Mouse (Mus musculus): ENCODE measurements around the gene Synrg. TPM values are rescaled to one million over a fixed set of nuclear protein-coding genes. Genes with fewer than 3 reads are reported as not detected.

Gene Synrg
- polyA plus RNA-seq, 1 experiment from 2014 or later: 21.5 TPM

DNA sequence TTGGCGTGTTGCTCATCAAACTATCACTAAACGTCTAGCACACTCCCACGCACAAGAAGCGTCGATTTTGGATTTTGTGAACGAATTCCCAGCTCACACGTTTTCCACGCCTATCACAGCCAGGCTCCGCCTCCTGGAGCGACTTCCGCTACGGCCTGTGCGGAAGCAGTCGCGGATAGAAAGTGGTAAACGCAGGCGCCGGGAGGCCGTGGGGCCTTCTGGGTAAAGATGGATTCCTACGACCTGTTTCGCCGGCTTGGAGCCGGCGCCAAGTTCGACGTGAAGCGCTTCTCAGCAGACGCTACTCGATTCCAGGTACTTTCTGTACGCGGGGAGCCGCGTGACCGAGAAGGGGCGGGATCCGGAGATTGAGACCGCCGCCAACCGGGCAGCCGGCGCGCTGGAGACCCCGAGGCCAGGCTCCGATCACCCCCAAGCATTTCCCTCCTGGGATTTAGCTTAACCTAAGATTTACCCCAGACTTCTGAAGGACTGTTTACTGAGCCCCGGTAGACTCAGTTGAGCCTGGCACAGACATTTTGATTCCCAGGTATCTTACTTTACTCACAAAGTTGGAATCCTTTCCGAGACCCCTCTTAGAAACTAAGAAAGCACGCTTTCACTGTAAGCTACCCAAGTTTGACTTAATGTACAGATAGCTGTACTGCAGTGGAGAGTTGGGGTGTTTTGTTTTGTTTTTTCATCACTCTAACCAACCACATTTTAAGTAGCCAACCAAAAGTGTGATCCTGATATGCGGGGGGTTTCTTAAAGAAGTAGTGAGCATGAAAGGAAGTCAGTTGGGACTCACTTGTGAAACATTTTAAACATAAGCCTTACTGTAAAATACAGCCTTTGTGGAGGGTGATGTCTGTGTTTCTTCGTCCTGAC lies 22.0 kb upstream of the Synrg start, which contains the start of gene Ddx52:
TSS of gene Ddx52 (plus strand) at position 113 of the 891 bp plus-strand sequence.
- H3K36me3 ChIP-seq (ENCODE audit: control insufficient read depth, insufficient read depth, low read length): 0 out of 2 replicates have a peak, but pooled peaks cover 7% of the 10 kb centered on the region
- DNase-seq (ENCODE audit: low spot score) (peak; percentile 92), ATAC-seq (ENCODE audit: low FRiP score) (peak; percentile 85)
- peak within 1 kb of the TSS; percentile 72 for H3K9ac ChIP-seq (ENCODE audit: low read depth, low read length)
- H3K9me3 ChIP-seq (ENCODE audit: control insufficient read depth, low read length): no peaks in the 10 kb centered on the region
- H3K27ac ChIP-seq (ENCODE audit: low read depth, low read length): no peak within 1 kb of the TSS; the same call in 1 of the 2 replicates
- H3K27me3 ChIP-seq (ENCODE audit: control insufficient read depth, insufficient read depth, low read length): no peaks in the 10 kb centered on the region
- H3K4me3 ChIP-seq (ENCODE audit: low read depth, low read length): peak within 1 kb of the TSS; percentile 63
- H3K4me1 ChIP-seq (replicated peaks; ENCODE audit: control insufficient read depth, insufficient read depth, low read length): no peaks in the 10 kb centered on the region
- H3K4me2 ChIP-seq (replicated peaks; ENCODE audit: low read depth, low read length): peak within 1 kb of the TSS; percentile 38
- 2% methylated on average over 49 of the region's 49 CpGs for WGBS

DNA sequence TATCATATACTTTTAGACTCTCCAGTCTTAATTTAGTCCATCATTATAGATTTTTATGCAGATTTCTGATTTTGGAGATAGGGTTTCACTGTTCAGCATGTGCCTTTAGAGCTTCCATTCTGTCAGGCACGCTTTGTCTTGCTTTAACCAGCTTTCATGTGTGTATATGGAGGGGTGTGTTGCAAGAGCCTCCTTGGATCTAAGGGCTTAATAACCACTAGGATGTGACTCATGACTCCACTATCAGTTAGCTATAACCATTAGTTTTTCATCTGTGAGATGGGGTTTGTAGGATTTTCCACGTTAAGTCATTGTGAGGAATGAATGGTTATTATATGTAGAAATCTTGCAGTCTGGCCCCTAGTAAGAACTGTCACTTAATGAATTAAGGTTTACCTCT lies 7.4 kb upstream of the Synrg start:
- H3K27me3 ChIP-seq (ENCODE audit: control insufficient read depth, insufficient read depth, low read length): no peaks in the 10 kb centered on the region
- no peak overlapping the region for H3K4me2 ChIP-seq (replicated peaks; ENCODE audit: low read depth, low read length)
- H3K27ac ChIP-seq (ENCODE audit: low read depth, low read length): no peak overlapping the region
- ATAC-seq (ENCODE audit: low FRiP score): no peak
- peaks cover 14% of the 10 kb centered on the region for H3K36me3 ChIP-seq (ENCODE audit: control insufficient read depth, insufficient read depth, low read length)
- no peaks in the 10 kb centered on the region for H3K4me1 ChIP-seq (replicated peaks; ENCODE audit: control insufficient read depth, insufficient read depth, low read length)
- H3K4me3 ChIP-seq (ENCODE audit: low read depth, low read length): no peak overlapping the region
- 94% methylated on average over 2 of the region's 2 CpGs for WGBS
- H3K9me3 ChIP-seq (ENCODE audit: control insufficient read depth, low read length): no peaks in the 10 kb centered on the region
- DNase-seq (ENCODE audit: low spot score): no peak
- no peak overlapping the region for H3K9ac ChIP-seq (ENCODE audit: low read depth, low read length)

GRCm38 (mm10) chr11:83961983-83962382 lies 2.2 kb upstream of the Synrg start:
- H3K9ac ChIP-seq (ENCODE audit: low read depth, low read length): no peak overlapping the region
- no peaks in the 10 kb centered on the region for H3K4me1 ChIP-seq (replicated peaks; ENCODE audit: control insufficient read depth, insufficient read depth, low read length)
- H3K4me2 ChIP-seq (replicated peaks; ENCODE audit: low read depth, low read length): no peak overlapping the region
- DNase-seq (ENCODE audit: low spot score): no peak
- H3K27ac ChIP-seq (ENCODE audit: low read depth, low read length): no peak overlapping the region
- no peak overlapping the region for H3K4me3 ChIP-seq (ENCODE audit: low read depth, low read length)
- no peaks in the 10 kb centered on the region for H3K27me3 ChIP-seq (ENCODE audit: control insufficient read depth, insufficient read depth, low read length)
- ATAC-seq (ENCODE audit: low FRiP score): no peak
- WGBS: 87% methylated on average over 3 of the region's 3 CpGs
- no peaks in the 10 kb centered on the region for H3K9me3 ChIP-seq (ENCODE audit: control insufficient read depth, low read length)
- peaks cover 3% of the 10 kb centered on the region; the same call in 1 of the 2 replicates for H3K36me3 ChIP-seq (ENCODE audit: control insufficient read depth, insufficient read depth, low read length)

DNA sequence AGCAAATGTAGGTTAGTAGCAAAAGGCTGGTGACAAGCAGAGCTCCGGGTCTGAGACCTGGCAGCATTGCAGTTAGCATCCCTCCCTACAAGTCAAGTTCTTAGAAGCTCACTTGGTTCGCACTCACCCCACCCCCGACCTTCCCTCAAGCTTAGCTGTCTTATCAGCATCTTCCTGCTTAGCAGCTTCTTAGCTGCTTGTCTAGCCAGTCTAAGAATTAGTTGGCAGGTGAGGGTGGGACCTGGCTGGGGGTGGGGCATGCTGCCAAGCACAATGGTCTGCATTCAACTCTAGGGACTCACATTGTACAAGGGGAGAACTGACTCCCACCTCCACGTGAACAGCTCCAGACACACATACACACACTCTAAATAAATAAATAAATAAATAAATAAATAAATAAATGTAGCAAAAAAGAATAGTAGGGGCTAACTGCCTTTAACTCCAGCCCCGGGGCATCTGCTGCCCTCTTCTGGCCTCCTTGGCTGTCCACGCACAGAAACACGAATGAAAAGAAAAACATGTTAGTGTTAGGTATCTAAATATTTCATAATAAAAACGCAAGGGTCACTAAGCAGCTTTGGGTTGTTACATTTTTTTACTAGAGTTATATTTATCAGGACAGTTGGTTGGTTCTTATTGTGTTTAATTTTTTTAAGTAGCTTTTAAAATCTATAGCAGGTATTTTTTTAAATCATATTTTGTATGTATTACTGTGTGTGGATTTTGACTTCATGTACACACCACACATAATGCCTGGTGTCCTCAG lies 3.4 kb downstream of the Synrg start:
- DNase-seq (ENCODE audit: low spot score) (no peak), ATAC-seq (ENCODE audit: low FRiP score) (no peak)
- Histone ChIP-seq H3K4me1 (replicated peaks; ENCODE audit: control insufficient read depth, insufficient read depth, low read length) (no peaks in the 10 kb centered on the region; the same call in 1 of the 2 replicates), H3K36me3 (ENCODE audit: control insufficient read depth, insufficient read depth, low read length) (no peaks in the 10 kb centered on the region; the same call in 1 of the 2 replicates), H3K27ac (ENCODE audit: low read depth, low read length) (no peak overlapping the region), H3K9me3 (ENCODE audit: control insufficient read depth, low read length) (no peaks in the 10 kb centered on the region), H3K4me2 (replicated peaks; ENCODE audit: low read depth, low read length) (no peak overlapping the region), H3K27me3 (ENCODE audit: control insufficient read depth, insufficient read depth, low read length) (no peaks in the 10 kb centered on the region), H3K9ac (ENCODE audit: low read depth, low read length) (no peak overlapping the region), H3K4me3 (ENCODE audit: low read depth, low read length) (no peak overlapping the region)
- 58% methylated on average over 8 of the region's 8 CpGs for WGBS

- Histone ChIP-seq H3K9ac (ENCODE audit: low read depth, low read length) (no peak overlapping the region), H3K4me1 (replicated peaks; ENCODE audit: control insufficient read depth, insufficient read depth, low read length) (no peaks in the 10 kb centered on the region; the same call in 1 of the 2 replicates), H3K27me3 (ENCODE audit: control insufficient read depth, insufficient read depth, low read length) (no peaks in the 10 kb centered on the region), H3K4me2 (replicated peaks; ENCODE audit: low read depth, low read length) (no peak overlapping the region), H3K9me3 (ENCODE audit: control insufficient read depth, low read length) (no peaks in the 10 kb centered on the region), H3K4me3 (ENCODE audit: low read depth, low read length) (no peak overlapping the region), H3K36me3 (ENCODE audit: control insufficient read depth, insufficient read depth, low read length) (no peaks in the 10 kb centered on the region), H3K27ac (ENCODE audit: low read depth, low read length) (no peak overlapping the region)
- DNase-seq (ENCODE audit: low spot score) (no peak), ATAC-seq (ENCODE audit: low FRiP score) (no peak)
- 82% methylated on average over 6 of the region's 6 CpGs for WGBS
Observed at GRCm38 (mm10) chr11:83968205-83968575, 4.0 kb downstream of the Synrg start.

DNA sequence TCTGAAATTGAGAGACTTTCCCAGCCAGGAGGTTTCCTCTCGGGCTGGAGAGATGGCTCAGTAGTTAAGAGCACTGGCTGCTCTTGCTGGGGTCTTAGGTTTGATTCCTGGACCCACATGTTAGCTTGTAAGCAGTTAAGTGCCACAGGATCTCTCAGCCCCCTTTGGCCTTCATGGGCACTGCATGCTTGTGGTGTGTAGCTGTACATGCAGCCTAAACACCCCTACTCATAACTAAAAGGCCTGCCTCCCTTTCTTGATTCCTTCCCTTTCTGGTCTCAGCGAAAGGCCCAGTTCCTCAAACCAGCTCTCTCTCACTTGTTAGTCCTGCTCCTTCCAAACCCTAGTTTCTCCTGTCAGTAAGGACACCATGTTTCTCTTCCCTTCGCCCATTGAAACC lies 4.8 kb downstream of the Synrg start:
- no peak for ATAC-seq (ENCODE audit: low FRiP score)

DNA sequence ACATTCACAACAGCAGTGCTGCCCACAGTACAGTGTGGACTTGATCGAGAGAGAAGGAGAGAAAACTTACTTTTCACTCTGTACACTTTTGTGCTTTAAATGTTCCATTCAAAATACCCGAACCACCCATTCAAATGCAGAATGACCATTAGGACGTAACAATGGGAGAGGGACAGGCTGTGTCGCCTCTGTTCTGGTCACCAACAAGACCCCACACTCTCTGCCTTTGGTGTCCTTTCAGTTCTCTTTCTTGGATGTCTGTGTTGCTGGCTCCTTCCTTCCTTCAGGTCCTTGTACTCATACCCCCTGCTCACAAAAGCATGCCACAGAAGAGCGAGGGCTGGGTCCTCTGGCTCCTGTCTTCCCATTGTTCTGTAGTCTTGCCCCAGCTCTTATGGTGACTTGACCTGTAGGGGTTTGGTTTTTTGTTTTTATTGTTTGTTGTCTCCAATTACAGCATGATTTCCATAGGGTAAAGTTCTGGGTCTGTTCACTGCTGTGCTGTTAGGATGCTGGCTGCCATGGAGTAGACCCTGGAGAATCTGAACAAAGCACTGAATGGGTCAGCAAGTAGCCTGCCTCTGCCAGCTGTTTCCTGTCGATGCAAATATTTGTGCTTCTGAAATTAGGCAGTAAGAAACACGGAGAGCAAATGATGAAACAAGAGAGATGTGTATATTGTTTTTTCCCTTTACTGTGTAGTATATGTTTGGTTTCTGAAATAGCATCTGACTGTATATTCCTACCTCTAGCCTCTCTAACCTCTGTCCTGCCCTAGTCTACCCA lies 10.5 kb downstream of the Synrg start:
- Histone ChIP-seq H3K27ac (ENCODE audit: low read depth, low read length) (no peak overlapping the region; the same call in 1 of the 2 replicates), H3K4me3 (ENCODE audit: low read depth, low read length) (no peak overlapping the region), H3K9me3 (ENCODE audit: control insufficient read depth, low read length) (no peaks in the 10 kb centered on the region), H3K4me2 (replicated peaks; ENCODE audit: low read depth, low read length) (no peak overlapping the region), H3K27me3 (ENCODE audit: control insufficient read depth, insufficient read depth, low read length) (no peaks in the 10 kb centered on the region), H3K4me1 (replicated peaks; ENCODE audit: control insufficient read depth, insufficient read depth, low read length) (no peaks in the 10 kb centered on the region), H3K36me3 (ENCODE audit: control insufficient read depth, insufficient read depth, low read length) (peaks cover 6% of the 10 kb centered on the region), H3K9ac (ENCODE audit: low read depth, low read length) (no peak overlapping the region)
- WGBS: 43% methylated on average over 7 of the region's 7 CpGs
- ATAC-seq (ENCODE audit: low FRiP score): no peak
- no peak for DNase-seq (ENCODE audit: low spot score)

More for the DNA sequence above, 4.8 kb downstream of the Synrg start:
- H3K36me3 ChIP-seq (ENCODE audit: control insufficient read depth, insufficient read depth, low read length): no peaks in the 10 kb centered on the region
- 96% methylated on average over 3 of the region's 3 CpGs for WGBS
- H3K4me1 ChIP-seq (replicated peaks; ENCODE audit: control insufficient read depth, insufficient read depth, low read length): no peaks in the 10 kb centered on the region; the same call in 1 of the 2 replicates
- H3K4me3 ChIP-seq (ENCODE audit: low read depth, low read length): no peak overlapping the region
- no peak for DNase-seq (ENCODE audit: low spot score)
- no peak overlapping the region for H3K27ac ChIP-seq (ENCODE audit: low read depth, low read length)
- no peak overlapping the region for H3K9ac ChIP-seq (ENCODE audit: low read depth, low read length)
- no peaks in the 10 kb centered on the region for H3K27me3 ChIP-seq (ENCODE audit: control insufficient read depth, insufficient read depth, low read length)
- H3K4me2 ChIP-seq (replicated peaks; ENCODE audit: low read depth, low read length): no peak overlapping the region
- H3K9me3 ChIP-seq (ENCODE audit: control insufficient read depth, low read length): no peaks in the 10 kb centered on the region

- Histone ChIP-seq H3K4me2 (replicated peaks; ENCODE audit: low read depth, low read length) (no peak overlapping the region), H3K27ac (ENCODE audit: low read depth, low read length) (no peak overlapping the region), H3K4me3 (ENCODE audit: low read depth, low read length) (no peak overlapping the region), H3K4me1 (replicated peaks; ENCODE audit: control insufficient read depth, insufficient read depth, low read length) (no peaks in the 10 kb centered on the region), H3K36me3 (ENCODE audit: control insufficient read depth, insufficient read depth, low read length) (peaks cover 7% of the 10 kb centered on the region), H3K27me3 (ENCODE audit: control insufficient read depth, insufficient read depth, low read length) (no peaks in the 10 kb centered on the region), H3K9ac (ENCODE audit: low read depth, low read length) (no peak overlapping the region), H3K9me3 (ENCODE audit: control insufficient read depth, low read length) (no peaks in the 10 kb centered on the region)
- no peak for DNase-seq (ENCODE audit: low spot score)
- no peak for ATAC-seq (ENCODE audit: low FRiP score)
- WGBS: 94% methylated on average over 1 of the region's 1 CpGs
Observed at GRCm38 (mm10) chr11:83975488-83975887, 11.3 kb downstream of the Synrg start.

Measured in hindbrain, embryonic 11.5 days (tissue).